Mouse (Mus musculus): ENCODE measurements around the gene Gm5934. TPM values are rescaled to one million over a fixed set of nuclear protein-coding genes. Genes with fewer than 3 reads are reported as not detected.
"Not testable (repeated sequence)": the region's sequence is repeated elsewhere in the genome, so short reads cannot be mapped to it uniquely, and the experiment has no call there.

The Gm5934 gene
- not detected in 2 replicates for polyA plus RNA-seq (2016; fragmentation: Nextera tagmentation; extraction: Ambion mirVana)

DNA sequence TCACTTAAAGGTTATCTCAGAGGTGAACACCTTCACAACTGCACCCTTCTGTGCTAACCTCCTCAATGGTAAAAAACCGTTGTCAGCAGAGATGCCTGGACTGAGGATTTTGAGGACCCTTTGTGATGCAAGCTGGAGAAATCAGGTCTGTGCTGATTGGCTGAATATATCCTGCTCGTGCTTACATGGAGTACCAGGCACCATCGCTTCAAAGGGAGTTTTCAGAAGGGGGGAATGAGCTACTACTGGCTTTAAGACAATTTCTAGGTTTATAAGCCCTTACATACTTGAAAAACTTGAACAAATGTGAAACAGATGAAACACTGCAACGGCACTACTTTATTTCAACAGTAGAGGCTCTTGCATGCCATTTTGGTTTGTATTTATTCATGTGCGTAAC lies at the start of gene Gm5934:
Gene Gm5934, minus strand, starts transcription at position 101 of the 400 bp plus-strand sequence.
- H3K27me3 ChIP-seq (ENCODE audit: low read depth, poor library complexity, severe bottlenecking); H3K4me1 ChIP-seq; H3K27ac ChIP-seq; H3K36me3 ChIP-seq; DNase-seq (ENCODE audit: low spot score); H3K4me3 ChIP-seq; H3K9me3 ChIP-seq (replicated peaks): not testable (repeated sequence)
- 82% methylated on average over 5 of the region's 5 CpGs for WGBS

Other genes with a start within 250 kb of the Gm5934 start
- gene Gm4297, start 74.1 kb upstream of the Gm5934 start, polyA plus RNA-seq (2016; fragmentation: Nextera tagmentation; extraction: Ambion mirVana) = not detected in 2 replicates